Mouse (Mus musculus): ENCODE results near the gene Arhgap6.
A peak's percentile ranks its signal among the peaks of the same experiment; 100 is the strongest.

The Arhgap6 gene

GRCm38 (mm10) chrX:168794974-168795858, at the start of gene Arhgap6:
TSS of gene Arhgap6 (plus strand) at chrX:168795099.
- peak; percentile 95 for DNase-seq

DNA sequence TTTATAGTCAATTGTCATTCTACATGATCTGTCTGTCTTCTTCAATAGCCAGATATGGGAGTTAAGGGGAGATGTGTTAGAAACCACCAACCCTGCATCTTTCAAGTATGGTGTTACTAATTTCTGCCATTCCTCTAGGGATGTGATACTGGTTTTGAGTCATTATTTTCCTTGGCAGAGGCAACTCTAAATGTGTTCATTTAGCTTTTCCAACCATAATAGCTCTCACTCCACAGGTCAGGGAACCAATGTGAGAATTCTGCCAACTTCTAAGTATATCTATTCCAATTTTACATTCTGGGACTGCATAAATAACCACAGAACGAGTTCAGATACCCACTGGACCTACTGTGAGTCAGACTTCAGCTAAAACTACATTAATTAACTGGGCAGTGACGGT, 47.9 kb upstream of the Arhgap6 start:
- no peak for DNase-seq

- DNase-seq = peak; percentile 80
These were observed 1.3 kb downstream of the Arhgap6 start for GRCm38 (mm10) chrX:168795859-168796848.

DNA sequence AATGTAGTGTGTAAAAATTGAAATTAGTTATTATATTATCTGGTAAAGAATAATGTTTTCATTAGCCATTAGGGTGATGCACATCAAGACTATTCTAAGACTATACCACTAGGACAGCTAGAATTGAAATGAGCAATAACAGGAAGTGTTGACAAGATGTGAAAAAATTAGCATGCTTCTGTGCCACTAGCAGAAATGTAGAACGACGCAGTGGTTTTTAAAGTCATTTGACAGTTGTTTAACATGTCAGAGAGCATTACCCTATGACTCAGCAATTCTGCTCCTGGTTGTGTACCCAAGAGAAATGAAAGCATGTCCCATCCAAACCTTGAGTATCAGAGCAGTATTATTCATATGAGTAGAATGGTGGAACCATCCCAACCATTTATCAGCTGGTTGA, 9.8 kb downstream of the Arhgap6 start:
- no peak for DNase-seq

DNA sequence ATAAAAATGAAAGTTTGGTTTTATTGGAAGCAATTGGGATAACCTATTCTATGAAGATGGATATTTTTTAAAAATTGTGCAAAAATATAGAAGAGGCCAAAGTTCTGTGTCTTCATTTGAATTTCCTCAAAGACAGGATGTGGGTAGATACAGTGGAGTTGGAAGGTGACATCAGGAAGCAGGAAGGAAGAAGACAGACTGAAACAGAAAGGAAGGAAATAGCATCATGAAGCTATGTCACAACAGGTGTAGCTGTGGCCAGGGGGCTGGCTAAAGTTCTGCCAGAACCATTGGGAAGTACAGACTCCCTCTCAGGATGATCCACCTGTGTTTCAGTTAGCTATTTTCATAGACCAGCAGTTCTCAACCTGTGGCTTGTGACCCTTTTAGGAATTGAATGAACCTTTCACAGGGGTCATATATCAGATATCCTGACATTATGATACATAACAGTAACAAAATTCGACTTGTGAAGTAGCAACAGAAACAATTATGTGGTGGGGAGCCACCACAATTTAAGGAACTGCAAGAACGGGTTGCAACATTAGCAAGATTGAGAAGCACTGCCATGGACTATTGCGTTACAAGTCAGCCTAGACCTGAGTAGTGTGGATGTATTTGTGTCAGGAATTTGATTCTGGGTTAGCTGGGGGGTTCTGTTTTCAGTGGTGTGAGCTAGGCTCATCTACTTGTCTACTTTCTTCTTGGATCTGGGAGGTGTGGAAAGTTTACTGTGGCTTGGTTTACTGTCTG, 15.8 kb downstream of the Arhgap6 start:
- DNase-seq = no peak

GRCm38 (mm10) chrX:168818858-168819257, 24.0 kb downstream of the Arhgap6 start:
- DNase-seq = no peak

DNA sequence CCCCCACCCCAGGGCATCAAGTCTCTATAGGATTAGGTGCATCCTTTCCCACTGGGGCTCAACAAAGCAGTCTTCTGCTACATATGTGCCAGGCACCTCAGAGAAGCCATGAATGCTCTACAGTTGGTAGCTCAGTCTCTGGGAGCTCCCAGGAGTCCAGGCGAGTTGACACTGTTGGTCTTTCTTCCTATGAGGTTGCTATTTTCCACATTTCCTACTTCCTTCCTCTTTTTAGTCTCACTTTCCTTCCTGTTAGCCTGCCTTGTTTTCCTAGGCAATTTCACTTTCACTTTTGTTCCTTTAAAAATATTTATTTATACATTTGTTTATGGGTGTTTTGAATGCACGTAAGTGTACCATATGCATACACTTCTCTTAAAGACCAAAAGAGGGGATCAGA, 29.3 kb downstream of the Arhgap6 start:
- no peak for DNase-seq

DNA sequence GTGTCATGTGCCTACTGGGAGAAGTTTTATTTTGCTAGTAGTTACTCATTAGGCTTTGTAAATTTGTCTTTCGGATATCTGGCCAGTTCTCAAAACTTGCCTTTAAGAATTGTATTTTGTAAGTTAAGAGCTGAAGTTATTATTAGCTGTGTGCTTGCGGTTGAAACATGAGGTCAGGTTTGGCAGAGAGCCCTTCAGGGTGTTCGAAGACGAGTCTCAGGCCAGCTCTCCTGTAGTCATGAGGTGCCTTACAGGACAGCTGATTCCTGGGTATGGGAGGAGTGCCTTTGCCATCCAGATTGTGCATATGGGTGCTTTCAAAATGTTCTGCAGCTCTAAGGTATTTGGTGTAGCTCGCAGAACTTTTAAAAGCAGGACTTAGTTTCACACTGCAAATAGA, 37.4 kb downstream of the Arhgap6 start:
- DNase-seq = peak; percentile 82

DNA sequence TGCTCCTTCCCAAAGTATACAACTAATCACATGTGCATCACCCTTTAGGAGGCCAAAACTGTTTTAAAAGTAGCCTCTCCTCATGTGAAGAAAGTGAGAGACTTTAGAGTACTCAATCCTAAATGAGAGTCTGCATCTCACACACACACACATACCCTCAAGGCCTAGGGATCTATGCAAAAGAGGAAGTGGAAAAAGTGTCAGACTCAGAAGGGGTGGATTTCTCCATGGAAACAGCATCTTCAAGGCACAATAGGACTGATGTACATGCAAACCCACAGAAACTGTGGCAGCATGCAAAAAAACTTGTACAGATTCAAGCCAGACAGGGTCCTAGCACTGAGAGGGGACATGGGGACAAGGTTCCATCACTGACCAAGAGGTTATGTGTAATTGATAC, 53.2 kb downstream of the Arhgap6 start:
- DNase-seq = no peak

DNA sequence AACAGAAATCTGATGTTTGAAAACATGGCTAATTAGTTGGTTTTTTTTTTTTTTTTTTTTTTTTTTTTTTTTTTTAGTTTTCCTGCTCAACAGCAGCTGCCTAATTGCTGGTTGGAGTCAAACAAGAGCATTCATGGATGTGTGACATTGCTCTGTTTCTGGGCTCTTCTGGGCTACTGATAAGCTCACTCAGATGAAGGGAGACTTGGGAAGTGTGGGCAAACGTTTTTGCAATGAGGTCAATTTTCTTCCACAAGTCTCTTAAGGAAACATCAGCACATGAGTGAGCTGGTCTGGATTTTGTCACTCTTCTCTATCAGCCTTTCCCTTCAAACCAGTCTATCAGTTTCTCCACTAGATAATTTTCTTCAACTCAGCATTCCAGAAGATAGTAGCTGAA, 79.8 kb downstream of the Arhgap6 start:
- no peak for DNase-seq

GRCm38 (mm10) chrX:168903557-168903956, 108.7 kb downstream of the Arhgap6 start:
- no peak for DNase-seq

DNA sequence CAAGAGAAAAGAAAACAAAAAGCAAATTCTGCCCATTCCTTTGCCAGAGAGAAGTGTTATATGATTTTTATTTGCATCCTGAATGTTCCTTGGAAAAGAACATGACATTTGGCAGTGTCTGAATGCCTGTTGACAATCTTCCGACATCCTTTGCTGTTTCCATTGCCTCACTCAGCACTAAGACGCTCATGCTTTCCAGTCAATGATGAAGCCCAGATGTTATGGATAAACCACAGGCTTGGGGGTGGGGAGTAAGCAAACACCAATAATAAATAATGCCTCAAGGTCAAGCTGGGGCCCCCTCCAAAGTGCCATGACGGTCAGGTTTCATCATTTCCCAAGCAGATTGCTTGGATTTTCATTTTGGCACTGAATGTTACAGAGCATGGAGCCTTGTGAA, 109.2 kb downstream of the Arhgap6 start:
- DNase-seq = no peak

GRCm38 (mm10) chrX:168907586-168907985, 112.7 kb downstream of the Arhgap6 start:
- peak; percentile 83 for DNase-seq

DNA sequence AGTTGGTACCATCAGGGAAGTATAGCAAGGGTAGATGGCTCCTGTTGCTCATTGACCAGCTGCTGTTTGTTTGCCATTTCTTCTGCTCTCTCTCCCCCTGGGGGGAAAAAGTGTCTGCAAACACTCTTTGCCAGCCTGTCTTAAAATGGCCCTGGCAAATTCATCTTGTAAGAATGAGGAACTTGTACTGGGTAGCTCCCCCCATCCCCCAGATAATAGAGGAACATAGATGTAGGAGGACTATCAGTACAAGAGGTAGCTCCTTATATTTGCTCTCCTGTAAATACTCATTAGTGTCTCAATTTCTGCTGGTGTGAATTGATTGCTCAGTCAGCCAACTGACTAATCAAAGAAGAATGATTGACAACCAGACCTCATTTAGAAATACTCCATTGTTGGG, 118.6 kb downstream of the Arhgap6 start:
- DNase-seq = no peak

DNA sequence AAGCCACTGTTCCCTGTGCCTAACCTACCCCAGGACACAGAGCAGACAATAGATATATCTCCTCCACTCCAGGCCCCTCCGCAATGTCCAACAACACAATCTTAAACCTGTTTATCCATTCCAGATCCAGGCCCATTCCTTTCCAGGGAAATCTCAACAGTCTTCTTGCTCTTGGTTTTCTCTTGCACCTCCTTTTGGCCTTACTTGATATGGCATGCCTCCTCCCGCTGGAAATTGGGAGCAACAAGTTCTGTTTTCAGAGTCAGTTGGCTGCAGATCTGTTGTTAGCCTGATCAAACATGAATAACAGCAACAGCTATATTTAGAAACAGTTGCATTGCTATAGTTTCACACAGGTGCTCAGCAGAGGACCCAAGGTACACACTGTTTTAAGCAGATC, 126.0 kb downstream of the Arhgap6 start:
- DNase-seq = no peak

DNA sequence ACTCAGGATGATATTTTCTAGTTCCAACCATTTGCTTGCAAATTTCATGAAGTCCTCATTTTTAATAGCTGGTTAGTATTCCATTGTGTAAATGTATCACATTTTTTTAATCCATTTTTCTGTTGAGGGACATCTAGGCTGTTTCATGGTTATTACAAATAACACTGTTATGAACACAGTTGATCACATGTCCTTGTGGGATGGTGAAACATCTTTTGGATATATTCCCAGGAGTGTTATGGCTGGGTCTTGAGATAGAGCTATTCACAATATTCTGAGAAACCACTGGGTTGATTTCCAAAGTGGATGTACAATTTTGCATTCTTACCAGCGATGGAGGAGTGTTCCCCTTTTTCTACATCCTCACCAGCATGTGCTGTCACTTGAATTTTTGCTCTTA, 137.5 kb downstream of the Arhgap6 start:
- no peak for DNase-seq

DNA sequence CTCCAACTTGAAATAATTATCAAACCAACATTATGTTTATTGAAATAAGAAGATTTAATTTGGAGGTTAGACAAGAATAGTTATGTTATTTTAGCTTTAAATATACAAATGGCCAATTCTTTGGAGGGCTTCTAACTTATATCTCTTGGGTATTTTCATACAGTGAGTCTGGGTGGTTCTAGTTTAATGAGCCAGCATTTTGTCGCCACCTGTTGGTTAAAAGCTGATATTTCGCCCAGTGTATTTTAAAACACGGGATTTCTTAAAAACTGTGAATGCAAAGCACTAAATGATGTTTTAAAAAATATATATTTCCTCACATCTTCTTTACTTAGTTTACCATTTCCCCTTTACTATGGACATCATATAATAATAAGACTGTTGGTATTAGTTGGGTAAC, 140.5 kb downstream of the Arhgap6 start:
- no peak for DNase-seq

DNA sequence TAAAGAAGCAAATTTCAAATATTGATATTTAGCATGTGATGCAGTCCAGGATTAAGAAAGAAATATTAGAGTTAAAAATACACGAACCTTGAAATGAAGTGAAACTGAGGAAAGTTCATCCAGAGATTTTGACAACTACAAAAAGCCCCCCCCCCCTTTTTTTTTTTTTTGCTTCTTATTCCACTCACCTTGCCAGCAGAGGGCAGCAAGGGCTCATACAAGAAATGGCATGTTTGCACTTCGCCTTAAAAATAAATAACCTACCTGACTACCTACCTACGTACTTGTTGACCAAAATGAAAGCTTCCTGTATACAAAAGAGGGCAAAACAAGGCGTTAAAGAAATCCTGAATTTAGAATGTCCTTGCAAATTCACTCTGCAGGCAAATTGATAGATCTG, 143.0 kb downstream of the Arhgap6 start:
- DNase-seq = no peak

- DNase-seq = no peak
These were observed 146.8 kb downstream of the Arhgap6 start for GRCm38 (mm10) chrX:168941684-168942083.

DNA sequence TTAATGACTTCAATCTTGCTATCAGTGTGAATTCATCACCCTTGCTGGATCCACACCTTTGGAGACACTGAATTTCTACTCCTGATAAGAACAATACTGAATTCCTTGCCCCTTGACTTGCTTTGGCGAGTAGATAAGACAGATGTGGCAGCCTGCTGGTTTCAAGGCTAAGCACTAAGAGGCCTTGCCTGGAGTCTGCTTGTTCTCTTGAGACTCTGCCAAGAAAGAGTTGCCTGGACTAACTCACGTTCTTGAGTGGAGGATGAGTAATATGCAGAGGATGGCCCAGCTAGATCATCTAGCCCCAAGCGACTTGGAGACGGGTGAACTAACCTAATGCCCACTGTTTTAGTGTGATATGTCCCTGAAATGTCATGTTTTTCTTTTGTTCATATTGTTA, 148.3 kb downstream of the Arhgap6 start:
- DNase-seq = no peak

- DNase-seq = no peak
These were observed 180.5 kb downstream of the Arhgap6 start for GRCm38 (mm10) chrX:168975444-168975843.

DNA sequence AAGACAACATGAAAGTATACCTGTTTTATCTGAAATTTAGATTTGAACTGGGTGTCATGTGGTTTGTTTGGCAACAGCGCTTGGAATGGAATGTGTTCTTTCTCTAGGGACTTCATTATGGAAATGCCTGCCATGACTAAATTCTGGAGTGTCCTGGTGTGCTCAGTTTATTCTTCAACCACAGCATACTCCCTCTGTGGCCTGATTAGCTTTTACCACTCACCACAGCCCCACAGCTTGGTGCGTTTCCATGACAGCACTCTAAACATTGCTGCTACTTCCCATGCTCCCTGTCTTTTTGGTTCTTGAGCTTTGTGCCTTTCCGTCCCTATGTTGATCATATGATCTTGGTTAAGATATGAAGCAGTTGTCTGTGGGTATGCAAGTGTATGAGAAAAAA, 182.9 kb downstream of the Arhgap6 start:
- peak; percentile 73 for DNase-seq

- DNase-seq = no peak
These were observed 185.5 kb downstream of the Arhgap6 start for GRCm38 (mm10) chrX:168980370-168980769.
